Mouse (Mus musculus): ENCODE measurements around the gene Tbxas1.

- no peak for TF ChIP-seq CTCF (conservative IDR thresholded peaks at IDR 0.05; ENCODE audit: low read length)
- TF ChIP-seq POU5F1 (IDR thresholded peaks at IDR 0.05; ENCODE audit: borderline replicate concordance, low read length), result no peak
- no peak for TF ChIP-seq NANOG (IDR thresholded peaks at IDR 0.05; ENCODE audit: borderline replicate concordance, low read length)
Observed at GRCm38 (mm10) chr6:38967288-38967687, 92.1 kb downstream of the Tbxas1 start.
